Mouse (Mus musculus) MEL-GATA-1-ER (cell line): ENCODE data around the gene Phldb2.

Experiments used
- DNase-seq: peaks from one replicate; pipeline ENCODE4 v3.0.0-alpha.2; 2012; ENCODE audit warnings: low read depth; ENCODE audit errors: extremely low read depth

Phldb2 gene

DNA sequence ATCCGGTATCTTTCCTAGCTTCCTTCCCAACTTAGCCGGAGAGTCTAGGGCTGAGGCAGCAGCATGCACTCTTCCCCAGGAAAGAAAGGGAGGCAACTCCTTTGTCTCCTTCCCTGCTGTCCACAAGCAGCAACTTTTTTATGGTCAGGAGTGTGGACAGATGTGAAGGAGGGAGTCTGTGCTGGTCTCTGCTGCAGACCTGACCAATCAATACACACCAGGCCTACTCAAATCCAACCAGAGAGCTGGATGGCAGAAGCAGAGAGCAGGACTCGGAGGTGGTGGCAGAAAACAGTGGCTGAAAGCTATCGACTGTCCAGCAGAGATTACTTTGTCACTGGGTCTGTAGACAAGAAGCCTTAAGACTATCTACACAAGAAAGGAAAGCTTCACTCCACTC lies at the start of gene Phldb2:
Gene Phldb2 (minus strand): TSS at position 205 of the 400 bp plus-strand sequence.
- DNase-seq: no peak

DNA sequence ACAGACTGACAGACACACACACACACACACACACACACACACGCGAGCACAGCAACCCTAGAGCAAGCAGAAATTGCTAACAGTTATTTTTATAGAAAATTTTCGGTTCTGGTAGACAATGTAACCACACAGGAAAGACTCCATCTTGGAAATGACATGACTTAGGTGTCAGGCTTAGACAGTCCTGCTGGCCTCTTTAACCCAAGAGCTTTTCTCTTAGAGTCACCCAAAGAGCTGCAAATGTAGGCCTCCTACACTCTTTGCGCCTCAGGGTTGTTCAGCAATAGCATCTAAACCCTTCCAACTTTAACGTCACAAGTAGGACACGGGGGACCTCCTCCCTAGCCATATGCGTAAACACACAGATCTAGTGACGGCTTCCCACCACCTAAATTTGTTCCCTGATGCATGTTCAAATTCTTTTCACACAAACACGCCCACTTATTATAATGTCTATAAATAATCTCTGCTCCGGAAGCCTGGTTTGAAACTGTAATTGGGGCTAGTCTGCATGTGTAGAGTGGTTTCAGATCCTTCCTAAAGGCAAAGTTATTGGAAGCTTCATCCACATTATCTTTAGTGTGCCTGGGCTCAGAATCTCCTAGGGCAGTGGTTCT lies 48.3 kb upstream of the Phldb2 start:
- DNase-seq: no peak

DNA sequence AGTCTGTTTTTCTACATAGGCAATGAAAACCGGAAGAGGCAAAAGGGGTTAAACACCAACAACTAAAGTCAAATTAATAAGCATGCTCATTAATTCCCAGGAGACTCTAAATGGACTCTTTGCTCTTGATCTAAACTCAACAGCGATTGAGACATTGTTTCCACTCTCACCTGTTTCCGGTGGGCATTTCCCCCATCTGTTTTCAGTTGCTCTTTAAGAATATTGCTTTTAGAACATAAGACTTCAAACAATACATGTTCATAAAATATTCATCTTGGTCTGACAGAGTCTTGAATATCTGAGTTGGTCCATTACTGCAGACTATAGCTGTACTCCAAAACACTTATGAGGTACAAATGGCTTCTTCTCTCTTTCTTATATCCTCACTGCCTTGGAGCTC lies 47.6 kb upstream of the Phldb2 start:
- DNase-seq: no peak

DNA sequence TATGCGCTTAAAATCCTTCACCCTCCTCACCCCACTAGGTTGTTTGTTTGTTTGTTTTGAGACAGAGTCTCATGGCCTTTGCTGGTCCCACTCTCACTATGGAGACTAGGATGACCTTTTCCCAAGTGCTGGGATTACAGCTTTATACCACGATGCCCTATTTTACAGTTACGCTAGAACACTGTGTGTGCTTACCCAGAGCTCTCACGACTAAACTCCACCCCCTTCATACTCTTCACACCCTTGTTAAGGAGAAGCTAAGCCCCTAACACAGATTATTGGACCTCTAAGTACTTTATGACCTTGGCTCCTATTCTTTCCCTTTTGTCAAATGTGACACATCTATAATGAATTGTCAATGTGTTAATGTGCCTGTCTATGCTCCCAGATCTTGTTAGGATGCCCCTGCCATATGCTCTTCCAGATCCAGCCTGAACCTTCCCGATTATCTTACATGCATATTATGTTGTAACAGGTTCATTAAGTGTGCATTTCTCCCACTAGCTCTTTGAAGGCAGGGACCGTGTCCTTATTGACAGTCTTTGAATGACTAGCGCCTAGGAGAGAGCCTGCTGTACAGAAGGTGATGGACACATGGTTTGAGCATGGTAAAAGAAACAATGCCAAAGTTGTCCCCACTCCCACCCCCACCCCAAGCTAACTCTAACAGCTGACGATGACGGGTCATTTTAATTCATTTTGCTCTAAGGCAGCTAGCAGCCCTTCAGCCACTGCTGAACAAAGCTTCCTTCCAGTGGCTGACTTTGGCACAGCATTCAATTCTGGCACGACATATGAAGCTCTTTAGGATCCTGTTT lies 46.2 kb upstream of the Phldb2 start:
- DNase-seq: no peak

DNA sequence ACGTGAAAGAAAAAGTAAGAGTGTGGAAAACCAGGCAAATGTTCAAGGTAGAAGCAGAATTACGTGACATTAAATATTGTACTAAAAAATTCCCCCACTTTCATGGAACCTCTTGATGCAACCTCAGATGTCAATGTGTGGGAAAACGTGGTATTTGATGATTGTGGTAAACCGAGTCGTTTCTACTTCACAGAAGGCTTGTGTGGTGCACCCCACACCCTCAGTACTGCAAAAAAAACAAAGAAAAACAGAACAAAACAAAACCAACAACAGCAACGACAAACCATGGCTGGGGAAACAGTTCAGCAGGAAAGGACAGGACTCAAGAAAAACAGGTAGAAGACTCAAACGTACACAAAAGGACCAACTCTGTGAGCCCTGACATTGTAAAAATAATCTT lies 44.8 kb upstream of the Phldb2 start:
- DNase-seq: no peak

DNA sequence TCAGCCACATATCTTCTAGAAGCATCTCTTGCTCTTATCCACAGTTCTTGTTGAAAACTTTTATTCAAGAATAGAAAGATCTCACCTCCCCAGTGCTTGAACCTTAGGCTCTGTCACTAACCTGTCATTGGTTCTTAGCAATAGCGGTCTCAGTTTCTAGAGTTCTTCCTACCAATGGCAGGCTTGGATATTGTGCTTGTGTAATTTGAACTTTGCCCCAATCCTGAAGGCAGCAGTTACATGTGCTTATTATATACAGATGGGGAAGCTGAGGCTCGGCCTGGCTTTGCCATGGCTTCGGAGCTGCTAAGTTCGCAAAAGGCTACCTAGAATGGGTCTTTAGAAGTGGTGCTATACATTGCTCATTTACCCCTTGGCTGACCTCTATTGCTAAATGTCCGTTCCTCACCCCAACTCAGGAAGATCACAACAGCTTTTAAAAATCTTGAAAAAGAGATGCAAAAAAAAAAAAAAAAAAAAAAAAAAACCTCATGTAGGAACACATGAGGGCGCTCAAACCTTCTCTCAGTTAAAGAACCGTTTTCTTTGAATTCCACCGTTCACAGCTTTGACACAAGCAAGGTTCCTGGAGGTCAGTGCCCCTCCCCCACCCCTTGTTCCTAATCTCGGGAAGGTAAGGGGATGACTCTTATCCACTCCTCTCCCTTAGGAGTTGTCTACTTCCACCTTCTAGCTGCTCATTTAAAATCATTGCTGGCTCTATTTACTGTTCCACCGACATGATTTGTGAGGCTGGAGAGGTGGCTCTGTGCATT lies 37.7 kb upstream of the Phldb2 start:
- DNase-seq: no peak

DNA sequence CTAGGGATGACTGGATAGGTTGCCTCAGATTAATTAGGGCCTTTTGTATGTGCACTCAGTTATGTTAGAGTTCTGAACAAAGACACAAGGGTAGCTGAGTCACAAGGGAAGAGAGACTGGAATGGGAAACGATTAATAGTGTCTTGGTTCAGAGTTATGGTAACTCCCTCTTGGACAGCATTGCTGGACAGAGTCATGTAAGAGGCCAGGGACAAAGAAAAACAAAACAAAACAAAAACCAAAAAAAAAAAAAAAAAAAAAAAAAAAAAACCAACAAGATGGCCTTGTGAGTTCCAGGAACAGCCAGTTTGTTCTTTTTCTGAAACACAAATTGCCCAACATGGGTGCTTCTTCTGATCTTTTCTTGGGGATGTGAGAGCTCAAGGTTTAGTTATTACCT lies 32.8 kb upstream of the Phldb2 start:
- no peak for DNase-seq

DNA sequence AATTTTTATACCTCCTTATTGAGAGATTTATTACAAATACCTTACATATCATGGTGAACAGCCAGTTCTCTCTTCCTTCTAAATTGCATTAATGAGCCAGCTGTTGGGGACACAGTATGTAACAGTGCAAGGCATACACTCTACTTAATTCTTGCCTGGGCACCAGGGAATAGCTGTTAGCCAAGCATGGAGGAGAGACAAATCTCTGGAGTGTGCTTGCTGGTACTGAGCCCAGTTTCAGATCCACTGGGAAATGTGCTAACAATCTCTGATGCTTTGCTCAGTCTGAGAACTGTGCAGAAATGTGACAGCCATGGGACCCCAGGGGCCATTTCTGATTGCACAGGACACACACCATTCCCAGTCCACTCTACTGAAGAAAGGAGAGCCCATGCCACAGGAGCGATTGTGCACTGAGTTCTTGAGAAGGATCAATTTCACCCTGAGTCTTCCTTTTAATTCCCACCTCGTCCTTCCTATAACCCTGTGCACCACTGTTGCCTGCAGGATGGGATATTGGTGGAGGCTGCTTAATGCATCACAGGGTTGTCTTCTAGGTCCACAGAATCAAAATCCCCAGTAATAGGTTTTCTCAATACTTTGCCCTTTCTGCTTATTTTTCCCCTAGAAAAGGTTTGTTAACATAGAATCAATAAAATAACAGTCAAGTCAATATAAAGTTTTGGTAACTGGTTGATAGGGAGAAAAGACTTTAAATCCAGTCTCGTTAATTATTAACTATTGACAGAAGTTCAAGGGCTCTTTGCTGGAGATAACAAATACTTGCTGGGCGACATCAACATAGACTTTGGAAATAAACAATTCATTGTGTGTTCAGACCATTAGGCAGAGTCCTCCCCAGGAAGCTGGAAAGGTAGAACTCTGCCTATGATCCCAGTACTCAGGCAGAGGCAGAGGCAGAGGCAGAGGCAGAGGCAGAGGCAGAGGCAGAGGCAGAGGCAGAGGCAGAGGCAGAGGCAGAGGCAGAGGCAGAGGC lies 31.5 kb upstream of the Phldb2 start:
- DNase-seq: no peak

DNA sequence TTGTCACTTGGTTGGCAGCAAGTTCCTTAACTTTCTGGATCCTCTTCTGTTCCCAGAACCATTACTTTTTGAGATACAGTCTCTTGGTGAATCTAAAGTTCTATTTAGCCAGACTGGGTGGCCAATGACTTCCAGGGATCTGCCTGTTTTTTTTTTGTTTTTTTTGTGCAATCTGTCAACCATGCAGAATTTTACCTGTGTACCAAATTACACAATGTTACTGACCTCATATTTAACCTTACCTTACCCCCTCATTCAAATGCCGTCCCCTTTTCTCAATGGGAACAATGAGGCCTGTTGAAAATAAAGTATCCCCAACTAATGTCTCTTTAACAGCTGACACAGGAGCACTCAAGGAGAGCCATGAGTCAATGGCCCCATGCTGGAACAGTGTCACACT lies 22.9 kb upstream of the Phldb2 start:
- DNase-seq: no peak

DNA sequence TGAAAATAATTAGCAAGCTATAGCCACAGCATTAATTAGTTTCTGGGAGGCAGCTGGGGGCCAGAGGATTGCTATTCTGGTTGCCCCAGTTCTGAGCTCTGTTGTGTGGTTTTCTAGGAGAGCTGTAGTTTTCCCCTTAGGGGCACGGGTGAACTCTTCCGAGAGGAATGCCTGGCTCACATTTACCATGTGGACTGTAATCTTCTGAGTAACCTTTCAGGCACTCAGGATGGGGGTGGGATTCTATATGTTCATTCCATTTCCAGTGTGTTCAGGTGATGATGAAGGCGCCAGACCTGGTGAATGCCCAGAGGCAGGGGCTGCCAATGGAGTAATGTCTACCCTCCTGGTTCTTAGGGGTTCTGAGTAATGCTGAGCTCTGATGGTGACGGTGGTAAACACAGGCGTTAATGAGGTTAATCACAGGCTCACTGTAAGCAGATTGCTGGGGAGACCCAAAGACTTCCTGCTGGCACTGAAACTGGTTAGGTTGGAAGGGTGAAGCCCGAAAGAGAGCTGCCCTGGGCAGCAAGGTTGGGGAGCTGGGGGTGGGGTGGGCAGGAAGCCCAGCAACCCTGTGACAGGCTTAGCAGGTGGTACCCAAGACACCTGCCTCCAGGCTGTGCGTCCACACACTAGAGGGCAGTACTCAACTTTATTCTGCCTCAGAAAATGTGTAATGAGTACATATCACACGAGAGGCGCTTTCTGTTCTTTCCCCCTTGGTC lies 20.7 kb upstream of the Phldb2 start:
- DNase-seq: no peak

DNA sequence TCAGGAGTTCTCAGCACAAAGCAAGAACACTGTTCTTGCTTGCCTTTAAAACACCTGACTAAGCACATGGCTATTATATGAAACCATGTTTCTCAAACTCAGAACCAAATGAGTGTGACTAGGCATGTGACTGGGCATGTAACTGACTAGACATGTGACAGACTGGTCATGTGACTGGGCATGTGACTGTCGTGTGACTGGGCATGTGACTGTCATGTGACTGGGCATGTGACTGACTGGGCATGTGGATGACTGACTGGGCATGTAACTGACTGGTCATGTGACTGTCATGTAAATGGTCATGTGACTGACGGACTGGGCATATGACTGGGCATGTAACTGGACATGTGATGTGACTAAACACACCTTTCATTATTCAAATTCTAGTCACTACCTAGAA lies 16.8 kb upstream of the Phldb2 start:
- DNase-seq: no peak

DNA sequence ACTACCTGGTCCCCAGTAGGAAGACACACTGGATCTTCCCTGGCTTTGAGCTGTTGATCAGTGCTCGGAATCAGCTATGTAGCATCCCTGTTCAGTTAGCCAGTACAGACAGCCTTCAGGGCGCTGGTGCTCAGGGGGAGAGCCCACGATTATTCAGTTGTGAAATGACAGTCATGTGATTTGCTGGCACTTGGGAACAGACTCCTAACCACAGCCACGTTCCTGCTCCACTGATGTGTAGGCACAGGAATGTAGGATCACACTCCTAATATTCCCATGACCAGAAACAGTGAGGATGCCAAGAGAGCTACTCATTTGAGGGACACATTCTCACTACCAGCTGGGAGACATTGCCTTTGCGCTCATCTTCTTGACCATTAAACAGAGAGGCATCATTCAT lies 15.3 kb upstream of the Phldb2 start:
- no peak for DNase-seq

DNA sequence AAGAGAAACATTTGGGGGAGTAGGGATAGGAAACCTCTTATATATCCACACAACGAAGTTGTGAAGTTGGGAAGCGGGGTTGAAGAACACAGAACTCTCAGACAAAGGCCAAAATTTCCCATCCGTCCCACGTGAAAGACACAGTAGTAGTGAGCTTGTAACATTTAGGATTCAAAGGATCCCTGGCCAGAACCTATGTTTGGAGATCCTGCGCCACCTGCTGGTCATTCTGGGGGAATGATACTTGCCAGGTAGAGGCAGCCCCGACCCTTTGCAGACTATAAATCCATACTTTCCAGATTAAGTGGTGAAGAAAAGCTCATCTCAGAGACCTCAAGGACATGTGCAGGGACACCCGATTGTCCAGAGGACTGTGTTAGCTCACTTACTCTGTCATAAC lies 14.1 kb upstream of the Phldb2 start:
- DNase-seq: peak; percentile 27

DNA sequence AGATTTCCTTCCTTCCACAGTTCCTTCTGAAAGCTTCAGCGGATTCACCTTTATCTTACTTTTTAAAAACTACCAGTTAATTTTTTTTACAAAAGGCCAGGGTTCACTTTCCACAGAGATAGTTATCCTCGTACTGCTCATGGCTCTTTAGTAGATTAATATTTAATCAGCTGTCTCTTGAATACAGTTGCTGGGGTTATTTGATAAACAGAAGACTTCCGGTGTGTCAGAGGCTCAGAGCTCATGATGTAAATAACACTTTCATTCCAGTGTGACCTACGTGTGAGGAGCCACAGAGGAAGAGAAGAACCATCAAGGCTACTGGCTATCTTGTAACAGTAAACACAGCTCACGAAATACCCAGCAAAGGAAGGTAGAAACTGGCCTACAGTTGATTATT lies 13.2 kb upstream of the Phldb2 start:
- DNase-seq: no peak

DNA sequence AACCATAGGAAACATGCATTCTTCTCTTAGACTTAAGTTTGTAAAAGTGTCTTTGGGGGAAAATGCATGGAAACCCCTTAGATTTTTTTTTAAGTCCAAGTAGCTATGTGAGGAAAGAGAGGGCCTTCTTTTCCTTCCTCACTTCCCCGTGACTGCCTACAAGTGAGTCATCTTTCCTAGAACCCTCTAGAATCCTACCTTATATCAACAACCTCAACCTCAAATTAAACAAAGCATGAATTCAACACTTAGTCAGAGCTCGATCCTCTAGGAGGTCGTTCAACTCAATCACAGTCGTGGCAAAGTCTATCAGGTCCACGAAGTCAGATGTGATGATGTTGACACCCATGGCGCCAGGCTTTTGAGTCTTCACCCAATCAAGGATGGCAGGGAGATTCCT lies 11.4 kb upstream of the Phldb2 start:
- no peak for DNase-seq

DNA sequence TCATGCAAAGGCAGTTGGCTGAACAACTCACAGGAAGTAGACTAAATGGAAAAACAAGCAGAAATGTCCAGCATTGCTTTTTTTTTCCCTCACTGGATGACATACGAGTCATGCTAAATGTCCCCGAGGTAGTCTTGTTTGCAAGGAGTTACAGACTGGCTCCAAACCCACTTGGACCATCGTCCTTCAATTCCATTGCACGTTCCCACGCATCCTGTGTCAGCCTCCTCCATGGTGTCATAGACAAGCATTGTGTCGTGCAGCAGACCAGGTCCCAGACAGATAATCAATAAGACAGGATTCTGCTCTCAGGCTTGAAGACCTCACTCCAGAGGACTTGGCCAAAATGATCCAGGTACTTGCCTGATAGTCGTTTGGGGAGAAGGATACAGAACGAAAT lies 10.4 kb upstream of the Phldb2 start:
- DNase-seq: no peak

DNA sequence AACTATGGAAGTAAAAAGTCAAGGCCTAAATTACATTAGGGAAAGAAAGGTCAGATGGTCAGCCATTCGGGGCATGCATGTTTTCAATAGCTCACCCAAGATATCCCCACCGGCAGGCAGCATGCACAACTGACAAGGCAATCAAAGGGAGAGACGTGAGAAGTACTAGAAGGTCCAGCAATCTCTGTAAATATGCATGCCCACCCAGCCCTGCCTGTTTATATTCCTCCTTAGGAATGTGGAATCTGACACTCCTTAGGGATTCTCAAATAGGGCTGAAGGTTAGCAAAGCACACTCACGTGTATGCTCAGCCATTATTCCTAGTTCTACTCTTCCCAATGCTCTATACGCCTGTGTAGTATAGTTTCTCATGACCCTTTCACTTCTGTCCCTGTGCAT lies 9.7 kb upstream of the Phldb2 start:
- DNase-seq: no peak

DNA sequence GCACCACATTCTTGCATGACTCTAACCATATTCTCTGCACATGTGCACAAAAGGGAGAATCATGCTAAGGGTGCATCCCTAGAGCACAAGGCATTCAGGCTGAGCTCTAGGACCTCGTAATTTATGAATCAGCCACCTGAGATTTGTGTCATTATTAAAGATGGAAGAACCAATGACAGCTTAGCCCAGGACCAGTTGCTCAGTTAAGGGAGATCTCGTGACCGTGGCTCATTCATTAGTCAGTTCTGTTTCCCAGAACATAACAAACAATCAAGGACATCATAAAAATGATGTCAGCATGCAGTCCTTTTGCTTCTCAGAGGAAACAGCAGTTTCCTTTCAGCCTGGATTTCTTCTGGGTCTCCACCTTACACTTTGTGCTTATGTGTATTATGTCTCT lies 7.6 kb upstream of the Phldb2 start:
- no peak for DNase-seq

DNA sequence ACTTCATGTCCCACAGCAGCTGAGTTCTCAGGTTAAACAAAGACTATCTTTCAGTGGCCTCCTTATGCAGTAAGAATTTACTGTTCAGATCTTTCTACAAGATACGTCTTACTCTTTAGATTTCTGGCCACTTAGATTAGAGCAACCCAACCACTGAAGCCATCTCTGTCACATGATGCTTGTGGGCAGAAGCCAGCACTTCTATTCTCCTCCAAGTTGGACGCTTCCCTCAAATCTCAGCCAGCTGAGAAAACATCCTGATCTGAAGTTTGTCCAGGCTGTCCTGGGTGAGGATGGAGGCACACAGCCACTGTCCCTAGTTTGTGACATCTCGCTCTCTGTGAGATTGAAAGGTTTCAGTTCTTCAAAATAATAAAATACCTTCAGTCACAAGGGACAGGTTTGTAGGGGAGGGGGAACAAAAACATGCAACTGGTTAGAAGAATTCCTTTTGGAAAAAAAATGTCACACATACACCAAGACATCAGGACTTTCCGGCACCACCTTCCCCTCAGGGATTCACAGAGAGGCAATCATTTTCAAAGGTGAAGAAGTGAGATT lies 3.1 kb upstream of the Phldb2 start:
- DNase-seq: no peak

DNA sequence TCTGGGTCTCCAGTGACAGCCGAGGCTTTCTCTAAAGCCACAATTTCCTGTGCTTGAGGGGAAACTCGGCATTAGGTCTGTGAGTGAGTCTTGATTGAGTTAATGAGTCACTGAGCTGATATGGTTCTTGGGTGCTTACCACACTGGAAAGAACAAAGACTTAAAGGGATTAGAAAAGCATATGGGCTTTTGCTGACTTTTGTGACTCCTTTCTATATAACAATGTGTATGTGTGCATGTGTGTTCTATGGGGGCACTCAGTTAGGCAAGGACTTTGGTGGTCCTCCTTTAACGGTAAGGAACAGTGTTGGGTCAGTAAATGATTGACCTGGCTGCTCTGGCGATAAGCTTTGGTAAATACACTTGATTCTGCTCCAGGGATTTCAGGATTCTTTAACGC lies 897 bp downstream of the Phldb2 start:
- no peak for DNase-seq
